Mouse (Mus musculus) lung, embryonic 16.5 days (tissue): ENCODE measurements around the gene Olfr1132. TPM values are rescaled to one million over a fixed set of nuclear protein-coding genes. Genes with fewer than 3 reads are reported as not detected.
"Not testable (repeated sequence)": the region's sequence is repeated elsewhere in the genome, so short reads cannot be mapped to it uniquely, and the experiment has no call there.

Experiments
- ATAC-seq: fragments of 200-750 bp; cut with Nextera tagmentation; 2 replicates; pipeline ENCODE4 v1.8.0; 2017; ENCODE audit warnings: low read depth, mild to moderate bottlenecking, moderate library complexity
- H3K27ac ChIP-seq: fragments of 300-500 bp; sonication (generic); 2 replicates; pipeline ENCODE4 v1.5.1; 2014; ENCODE audit warnings: mild to moderate bottlenecking, control low read depth, low read length
- H3K27me3 ChIP-seq: fragments of 300-500 bp; sonication (generic); 2 replicates; pipeline ENCODE4 v1.6.1; 2014; ENCODE audit warnings: low read depth, low read length, mixed read lengths; ENCODE audit not compliant: control insufficient read depth, insufficient read depth
- H3K36me3 ChIP-seq: fragments of 300-500 bp; sonication (generic); 2 replicates; pipeline ENCODE4 v1.6.1; 2014; ENCODE audit warnings: low read length; ENCODE audit not compliant: control insufficient read depth, insufficient read depth
- H3K4me1 ChIP-seq: fragments of 300-500 bp; sonication (generic); replicated peaks from 2 replicates; pipeline ENCODE4 v1.6.1; 2014; ENCODE audit warnings: low read length, mixed read lengths; ENCODE audit not compliant: control insufficient read depth, insufficient read depth
- H3K4me2 ChIP-seq: fragments of 300-500 bp; sonication (generic); 2 replicates; pipeline ENCODE4 v1.6.1; 2014; ENCODE audit warnings: low read depth, low read length, control low read depth
- H3K4me3 ChIP-seq: fragments of 300-500 bp; sonication (generic); 2 replicates; pipeline ENCODE4 v1.5.1; 2014; ENCODE audit warnings: mild to moderate bottlenecking, low read length, control low read depth
- H3K9ac ChIP-seq: fragments of 300-500 bp; sonication (generic); 2 replicates; pipeline ENCODE4 v1.6.1; 2014; ENCODE audit warnings: low read length, control low read depth
- H3K9me3 ChIP-seq: fragments of 300-500 bp; sonication (generic); 2 replicates; pipeline ENCODE4 v1.6.1; 2016; ENCODE audit warnings: low read length; ENCODE audit not compliant: control insufficient read depth
- WGBS: fragments of 180-500 bp; shearing (Covaris S2); extraction: QIAGEN DNeasy Blood & Tissue Kit; methylation state at CpG from one replicate; pipeline ENCODE4 v1.1.7; 2014; 5-methylcytosine and 5-hydroxymethylcytosine counted together
- polyA plus RNA-seq: library from polyadenylated mRNA; unstranded; fragments of >200 nt; fragmentation: Nextera tagmentation; extraction: Ambion mirVana; gene quantifications from 2 replicates; pipeline ENCODE4 v1.2.1, GENCODE M21; 2015

The Olfr1132 gene
- not detected in 2 replicates for polyA plus RNA-seq

DNA sequence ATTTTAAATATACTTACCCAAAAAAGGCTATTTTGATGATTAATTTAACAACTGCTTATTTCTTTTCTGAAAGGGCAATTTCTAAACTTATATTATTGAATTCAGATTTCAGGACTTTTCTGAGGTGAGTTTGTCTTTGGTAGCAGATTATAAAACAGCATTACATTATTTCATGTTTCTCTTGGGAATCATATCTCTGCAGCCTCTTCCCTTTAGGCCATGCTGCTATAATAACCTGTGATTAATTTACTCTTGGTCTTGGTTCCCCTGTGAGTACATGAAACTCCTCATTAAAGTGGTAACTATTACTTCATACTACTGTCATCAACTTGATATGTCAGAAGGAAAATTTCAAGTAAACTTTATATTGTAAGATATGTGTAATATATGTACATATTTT is at the start of gene Olfr1132:
Gene Olfr1132 (minus strand): TSS at position 101 of the 400 bp plus-strand sequence.
- H3K27me3 ChIP-seq = no peaks in the 10 kb centered on the region
- ATAC-seq = no peak

GRCm38 (mm10) chr2:87673564-87673963 is 36.2 kb upstream of the Olfr1132 start, which contains the start of gene Olfr1135:
Gene Olfr1135 (minus strand): TSS chr2:87673664.
- Histone ChIP-seq H3K9ac (no peak within 1 kb of the TSS), H3K27me3 (no peaks in the 10 kb centered on the region), H3K9me3 (no peaks in the 10 kb centered on the region), H3K36me3 (no peaks in the 10 kb centered on the region), H3K4me2 (no peak within 1 kb of the TSS), H3K4me3 (no peak within 1 kb of the TSS), H3K27ac (no peak within 1 kb of the TSS), H3K4me1 (no peaks in the 10 kb centered on the region)
- no peak for ATAC-seq
- WGBS = 10% methylated on average over 1 of the region's 1 CpGs

More for the DNA sequence above, at the start of gene Olfr1132:
- H3K9ac ChIP-seq = no peak within 1 kb of the TSS
- no peaks in the 10 kb centered on the region for H3K36me3 ChIP-seq
- no peaks in the 10 kb centered on the region for H3K4me1 ChIP-seq
- H3K9me3 ChIP-seq = no peaks in the 10 kb centered on the region
- no peak within 1 kb of the TSS for H3K4me3 ChIP-seq
- H3K4me2 ChIP-seq = no peak within 1 kb of the TSS
- H3K27ac ChIP-seq = no peak within 1 kb of the TSS

DNA sequence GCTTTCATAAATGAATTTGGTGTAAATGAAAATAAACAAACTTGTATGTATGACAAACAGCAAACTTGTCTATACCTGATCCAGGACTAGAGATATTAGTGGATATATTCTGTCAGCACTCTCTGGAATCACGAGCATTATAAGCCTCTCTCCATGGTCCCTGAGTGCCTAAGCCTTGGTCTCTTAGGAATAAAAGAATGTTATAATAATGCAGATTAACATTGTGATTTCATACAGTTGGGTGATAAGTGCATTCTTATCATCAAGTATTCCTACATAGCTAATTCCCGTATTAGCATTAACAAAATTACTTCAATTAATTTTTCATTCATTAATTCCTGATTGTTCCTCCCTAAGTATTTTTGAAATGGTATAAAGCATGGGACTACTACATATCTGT is 21.0 kb upstream of the Olfr1132 start, which contains the start of gene Olfr1134:
Gene Olfr1134 (minus strand): TSS at position 101 of the 400 bp plus-strand sequence.
- no peak for ATAC-seq

DNA sequence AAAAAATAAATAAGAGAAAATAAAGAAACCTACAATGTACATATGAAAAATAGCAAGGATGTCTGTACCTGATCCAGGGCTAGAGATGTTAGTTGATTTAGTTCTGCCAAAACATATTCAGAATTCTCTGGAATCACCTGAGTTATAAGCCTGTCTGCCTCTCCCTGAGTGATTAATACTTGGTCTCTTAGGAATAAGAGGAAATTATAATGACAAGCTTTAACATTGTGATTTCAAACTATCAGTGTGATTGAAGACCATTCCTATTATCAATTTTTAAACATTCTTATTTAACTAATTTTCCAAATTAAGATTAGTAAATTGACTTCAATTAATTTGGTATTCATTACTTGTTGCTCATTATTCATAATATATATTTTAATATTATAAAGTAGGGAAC is 9.9 kb upstream of the Olfr1132 start, which contains the start of gene Olfr1133:
Gene Olfr1133 (minus strand): TSS at position 101 of the 400 bp plus-strand sequence.
- no peak within 1 kb of the TSS for H3K27ac ChIP-seq
- H3K27me3 ChIP-seq = no peaks in the 10 kb centered on the region
- no peak within 1 kb of the TSS for H3K4me3 ChIP-seq
- no peak within 1 kb of the TSS for H3K9ac ChIP-seq
- H3K36me3 ChIP-seq = no peaks in the 10 kb centered on the region
- no peaks in the 10 kb centered on the region for H3K4me1 ChIP-seq
- no peaks in the 10 kb centered on the region for H3K9me3 ChIP-seq
- ATAC-seq = no peak
- no peak within 1 kb of the TSS for H3K4me2 ChIP-seq

More for the DNA sequence above, 21.0 kb upstream of the Olfr1132 start, which contains the start of gene Olfr1134:
- no peaks in the 10 kb centered on the region for H3K4me1 ChIP-seq
- H3K9ac ChIP-seq = no peak within 1 kb of the TSS
- no peaks in the 10 kb centered on the region for H3K36me3 ChIP-seq
- no peaks in the 10 kb centered on the region for H3K27me3 ChIP-seq
- H3K9me3 ChIP-seq = no peaks in the 10 kb centered on the region
- no peak within 1 kb of the TSS for H3K4me3 ChIP-seq
- no peak within 1 kb of the TSS for H3K27ac ChIP-seq
- no peak within 1 kb of the TSS for H3K4me2 ChIP-seq
- 69% methylated on average over 2 of the region's 2 CpGs for WGBS

DNA sequence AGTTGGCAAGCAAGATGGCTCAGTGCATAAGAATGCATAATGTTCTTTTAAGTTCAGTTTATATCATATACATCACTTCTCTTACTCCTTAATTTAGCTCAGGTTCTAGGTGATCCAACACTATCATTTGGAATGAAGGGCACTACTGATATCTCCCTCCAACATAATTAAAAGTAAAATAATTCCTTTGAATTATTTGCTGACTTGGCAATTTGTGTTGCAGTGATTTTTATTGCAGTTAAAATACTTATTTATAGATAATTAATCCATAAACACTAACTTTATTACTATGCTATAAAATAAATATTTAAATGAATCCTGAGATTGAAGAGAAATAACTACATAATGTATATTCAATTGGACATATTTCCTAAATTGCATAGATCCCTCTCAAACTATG is 5.1 kb upstream of the Olfr1132 start:
- Histone ChIP-seq H3K4me3 (no peak overlapping the region), H3K9me3 (no peaks in the 10 kb centered on the region), H3K36me3 (no peaks in the 10 kb centered on the region), H3K9ac (no peak overlapping the region), H3K4me1 (no peaks in the 10 kb centered on the region), H3K27ac (no peak overlapping the region), H3K27me3 (no peaks in the 10 kb centered on the region), H3K4me2 (no peak overlapping the region)
- no peak for ATAC-seq

DNA sequence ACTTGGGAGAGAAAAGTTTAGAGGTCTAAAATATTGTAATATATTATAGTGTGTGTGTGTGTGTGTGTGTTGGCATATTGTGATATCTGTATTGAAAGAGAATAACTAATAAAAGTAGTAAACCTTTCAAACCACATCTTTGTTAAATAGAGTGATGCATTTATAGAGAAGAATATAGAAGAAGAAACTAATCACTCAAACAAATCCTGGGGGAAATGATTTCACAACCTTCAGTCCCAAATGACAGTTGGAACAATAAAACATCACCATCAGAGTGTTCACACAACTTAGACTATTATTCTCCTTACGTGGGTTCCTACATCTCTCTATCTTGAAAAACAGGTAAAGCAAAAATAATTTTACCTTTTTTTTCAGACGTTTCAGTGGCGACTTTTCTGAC is 10.5 kb downstream of the Olfr1132 start, which contains the start of gene Olfr1131:
Gene Olfr1131 (plus strand): TSS at position 301 of the 400 bp plus-strand sequence.
- Histone ChIP-seq H3K27ac (no peak within 1 kb of the TSS), H3K9ac (no peak within 1 kb of the TSS), H3K4me1 (no peaks in the 10 kb centered on the region), H3K9me3 (no peaks in the 10 kb centered on the region), H3K27me3 (no peaks in the 10 kb centered on the region), H3K4me3 (no peak within 1 kb of the TSS), H3K4me2 (no peak within 1 kb of the TSS), H3K36me3 (no peaks in the 10 kb centered on the region)
- ATAC-seq = no peak
- 68% methylated on average over 3 of the region's 3 CpGs for WGBS

- H3K4me1 ChIP-seq, H3K27me3 ChIP-seq, H3K4me2 ChIP-seq, H3K27ac ChIP-seq, ATAC-seq, H3K9me3 ChIP-seq, H3K9ac ChIP-seq, H3K4me3 ChIP-seq, H3K36me3 ChIP-seq: not testable (repeated sequence)
These were observed 31.4 kb downstream of the Olfr1132 start, which contains the start of gene Olfr1130 for GRCm38 (mm10) chr2:87605912-87606311. Gene Olfr1130 (plus strand): TSS chr2:87606212.

Other genes starting within 250 kb of the Olfr1132 start
- gene Olfr1123, start 220.9 kb downstream of the Olfr1132 start, polyA plus RNA-seq = not detected in 2 replicates
- gene Olfr1124, start 207.3 kb downstream of the Olfr1132 start, polyA plus RNA-seq = 0.06 TPM in 1 of 2 replicates, not detected in the other
- gene Olfr1126, start 183.6 kb downstream of the Olfr1132 start, polyA plus RNA-seq = not detected in 2 replicates
- gene Pramel7, start 140.4 kb downstream of the Olfr1132 start, polyA plus RNA-seq = not detected in 2 replicates
- not detected in 2 replicates for gene Pramel6, start 131.0 kb downstream of the Olfr1132 start, polyA plus RNA-seq
- gene Olfr153, start 105.7 kb downstream of the Olfr1132 start, polyA plus RNA-seq = not detected in 2 replicates
- not detected in 2 replicates for gene Olfr1128, start 92.0 kb downstream of the Olfr1132 start, polyA plus RNA-seq
- not detected in 2 replicates for gene Olfr1129, start 63.6 kb downstream of the Olfr1132 start, polyA plus RNA-seq
- not detected in 2 replicates for gene Olfr1130, start 31.3 kb downstream of the Olfr1132 start, polyA plus RNA-seq
- gene Olfr1131, start 10.4 kb downstream of the Olfr1132 start, polyA plus RNA-seq = not detected in 2 replicates
- gene Olfr1133, start 9.8 kb upstream of the Olfr1132 start, polyA plus RNA-seq = not detected in 2 replicates
- gene Olfr1134, start 20.9 kb upstream of the Olfr1132 start, polyA plus RNA-seq = not detected in 2 replicates
- not detected in 2 replicates for gene Olfr1135, start 36.1 kb upstream of the Olfr1132 start, polyA plus RNA-seq
- not detected in 2 replicates for gene Olfr1136, start 56.4 kb upstream of the Olfr1132 start, polyA plus RNA-seq
- gene Olfr1137, start 75.6 kb upstream of the Olfr1132 start, polyA plus RNA-seq = not detected in 2 replicates
- not detected in 2 replicates for gene Olfr1138, start 102.4 kb upstream of the Olfr1132 start, polyA plus RNA-seq
- not detected in 2 replicates for gene Olfr1140, start 106.2 kb upstream of the Olfr1132 start, polyA plus RNA-seq
- gene Olfr1141, start 116.5 kb upstream of the Olfr1132 start, polyA plus RNA-seq = not detected in 2 replicates
- not detected in 2 replicates for gene Olfr152, start 141.9 kb upstream of the Olfr1132 start, polyA plus RNA-seq
- gene Olfr1143, start 163.1 kb upstream of the Olfr1132 start, polyA plus RNA-seq = not detected in 2 replicates
- gene Olfr1145, start 172.3 kb upstream of the Olfr1132 start, polyA plus RNA-seq = not detected in 2 replicates
- not detected in 2 replicates for gene Olfr1148, start 193.0 kb upstream of the Olfr1132 start, polyA plus RNA-seq
- gene Olfr1150-ps1, start 206.5 kb upstream of the Olfr1132 start, polyA plus RNA-seq = not detected in 2 replicates
- not detected in 2 replicates for gene Olfr1151, start 218.3 kb upstream of the Olfr1132 start, polyA plus RNA-seq
- not detected in 2 replicates for gene Olfr1152, start 229.0 kb upstream of the Olfr1132 start, polyA plus RNA-seq